Mouse (Mus musculus) spleen, adult 2 months (tissue): ENCODE measurements at regions not wholly inside any gene's neighbourhood (a gene's known extent, or its start where the extent isn't known, plus 50 kb on each side); places are given as distances from the start of the nearest gene placed in this dataset.

ENCODE experiments used
- DNase-seq, 2 experiments: peaks; one replicate each; pipeline versions ENCODE4 v3.0.0 to v3.0.0-alpha.2; 2012 to 2021; ENCODE audit warnings: low spot score in 2 of 2, low read depth in 1 of 2
- H3K27ac ChIP-seq: fragments of 200-500 bp; 2 replicates; pipeline ENCODE4 v1.5.1; 2012; ENCODE audit warnings: low read length, inconsistent platforms; ENCODE audit not compliant: insufficient read depth
- H3K27me3 ChIP-seq: fragments of 200-500 bp; 2 replicates; pipeline ENCODE4 v1.6.1; 2012; ENCODE audit warnings: mild to moderate bottlenecking, moderate library complexity, low read length, inconsistent platforms; ENCODE audit not compliant: control insufficient read depth, insufficient read depth
- H3K36me3 ChIP-seq: fragments of 200-500 bp; 2 replicates; pipeline ENCODE4 v1.6.1; 2012; ENCODE audit warnings: mild to moderate bottlenecking, low read length, inconsistent platforms; ENCODE audit not compliant: control insufficient read depth, insufficient read depth
- H3K4me1 ChIP-seq: fragments of 200-500 bp; 2 replicates; pipeline ENCODE4 v1.6.1; 2011; ENCODE audit warnings: inconsistent platforms; ENCODE audit not compliant: control insufficient read depth, insufficient read depth, insufficient read length
- H3K4me3 ChIP-seq: fragments of 200-500 bp; 2 replicates; pipeline ENCODE4 v1.5.1; 2011; ENCODE audit warnings: mild to moderate bottlenecking, inconsistent platforms; ENCODE audit not compliant: insufficient read depth, insufficient read length; ENCODE audit errors: extremely low read depth
- CTCF ChIP-seq: fragments of 200-500 bp; IDR thresholded peaks from 2 replicates; pipeline ENCODE4 v1.5.1; 2011; ENCODE audit warnings: mild to moderate bottlenecking, inconsistent platforms; ENCODE audit not compliant: insufficient read depth, insufficient read length, insufficient replicate concordance; ENCODE audit errors: extremely low read depth
- POLR2A ChIP-seq: fragments of 200-500 bp; IDR thresholded peaks from 2 replicates; pipeline ENCODE4 v1.6.1; 2011; ENCODE audit warnings: low read depth, low read length, inconsistent platforms
- WGBS: fragments of 180-500 bp; shearing (Covaris S2); methylation state at CpG from one replicate; pipeline ENCODE4 v1.1.7; 2018; 5-methylcytosine and 5-hydroxymethylcytosine counted together

DNA sequence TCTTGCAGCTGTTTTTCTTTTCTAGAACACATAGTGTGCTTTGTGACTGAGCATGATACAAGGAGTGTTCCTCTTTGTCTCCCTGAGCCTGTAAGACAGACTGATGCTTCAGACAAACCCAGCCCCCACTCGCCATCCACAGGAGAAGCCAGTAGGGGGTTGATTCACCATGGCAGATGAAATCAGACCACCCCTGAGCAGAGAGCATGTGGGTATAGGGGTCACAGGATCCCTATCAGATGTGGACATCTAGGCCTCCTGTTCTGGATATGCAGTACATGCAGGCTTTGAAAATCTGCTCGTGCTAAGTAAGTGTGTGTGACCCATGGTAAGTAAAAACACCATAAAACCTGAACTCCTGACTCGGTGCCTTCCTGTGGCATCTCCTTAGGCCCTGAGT, 153.0 kb downstream of the Chic2 start:
- Histone ChIP-seq H3K27me3 (no peaks in the 10 kb centered on the region), H3K4me1 (no peaks in the 10 kb centered on the region), H3K4me3 (no peak overlapping the region), H3K36me3 (no peaks in the 10 kb centered on the region), H3K27ac (no peak overlapping the region)
- no peak for DNase-seq
- 76% methylated on average over 3 of the region's 3 CpGs for WGBS
- no peak for TF ChIP-seq POLR2A
- no peak for TF ChIP-seq CTCF

DNA sequence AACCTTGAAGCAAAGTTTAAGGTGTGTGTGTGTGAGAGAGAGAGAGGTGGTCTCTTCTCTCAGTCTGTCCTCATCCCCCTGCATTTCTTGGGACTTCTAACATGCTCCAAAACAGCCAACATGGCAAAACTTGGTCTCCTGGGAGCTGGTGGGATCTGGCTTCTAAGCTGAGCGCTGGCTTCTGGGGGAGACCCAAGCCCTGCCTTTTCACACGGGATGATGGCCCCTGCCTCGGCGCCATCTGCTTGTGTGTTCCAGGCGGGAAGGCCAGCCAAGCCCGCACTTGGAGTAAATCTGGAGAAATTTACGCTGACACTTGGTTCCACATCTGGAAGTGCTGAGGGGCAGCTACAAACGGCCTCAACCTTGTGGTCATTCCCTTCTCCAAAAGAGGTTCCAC, 155.6 kb downstream of the Chic2 start:
- 89% methylated on average over 8 of the region's 8 CpGs for WGBS
- DNase-seq, result no peak
- TF ChIP-seq CTCF (no peak), POLR2A (no peak)
- Histone ChIP-seq H3K4me1 (no peaks in the 10 kb centered on the region), H3K27me3 (no peaks in the 10 kb centered on the region), H3K27ac (no peak overlapping the region), H3K4me3 (no peak overlapping the region), H3K36me3 (no peaks in the 10 kb centered on the region)

DNA sequence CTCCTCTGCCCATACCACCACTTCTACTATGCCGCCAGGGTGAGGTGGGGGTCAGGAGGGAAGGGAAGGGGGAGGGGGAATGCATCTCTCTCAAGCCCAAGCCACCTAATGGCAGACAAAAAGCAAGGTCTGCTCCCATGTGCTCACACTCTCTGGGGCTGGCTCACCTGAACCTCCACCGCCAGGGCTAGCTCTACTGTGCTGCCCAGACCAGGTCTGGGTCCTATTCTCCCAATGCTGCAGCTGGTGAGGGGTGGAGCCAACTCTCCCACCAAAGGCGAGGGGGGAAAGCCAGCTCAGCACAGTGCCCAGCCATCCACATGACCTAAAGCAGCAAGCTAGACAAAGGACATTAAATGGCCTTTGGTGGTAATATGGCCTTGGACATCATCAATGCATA, 158.6 kb downstream of the Chic2 start:
- no peak overlapping the region for H3K27ac ChIP-seq
- no peaks in the 10 kb centered on the region for H3K36me3 ChIP-seq
- no peaks in the 10 kb centered on the region for H3K27me3 ChIP-seq
- no peak for DNase-seq
- no peaks in the 10 kb centered on the region for H3K4me1 ChIP-seq
- no peak for TF ChIP-seq CTCF
- TF ChIP-seq POLR2A, result no peak
- 85% methylated on average over 3 of the region's 3 CpGs for WGBS
- H3K4me3 ChIP-seq, result no peak overlapping the region

DNA sequence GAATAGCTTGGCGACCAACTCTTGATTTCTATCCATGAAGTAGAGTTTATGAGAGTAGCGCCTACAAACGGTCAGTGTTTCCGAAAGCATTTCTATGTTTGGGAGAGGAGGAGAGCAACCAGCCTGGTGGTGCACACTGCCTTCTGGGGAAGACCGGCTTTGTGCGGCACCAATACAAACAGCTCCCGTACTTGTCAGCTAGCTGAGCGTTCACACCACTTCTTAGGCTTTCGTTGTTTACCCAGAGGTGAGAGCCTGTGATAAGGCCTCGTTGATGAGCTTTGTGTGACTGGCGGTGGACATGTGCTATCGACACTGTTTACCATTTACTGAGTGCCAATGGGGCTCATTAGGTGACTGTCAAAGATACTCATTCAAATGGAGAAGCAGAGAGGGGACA, 162.0 kb downstream of the Chic2 start:
- H3K36me3 ChIP-seq, result no peaks in the 10 kb centered on the region
- no peak overlapping the region for H3K4me3 ChIP-seq
- WGBS, result 81% methylated on average over 12 of the region's 12 CpGs
- H3K27ac ChIP-seq, result no peak overlapping the region
- no peaks in the 10 kb centered on the region for H3K27me3 ChIP-seq
- no peaks in the 10 kb centered on the region for H3K4me1 ChIP-seq
- no peak for DNase-seq
- TF ChIP-seq CTCF, result no peak
- no peak for TF ChIP-seq POLR2A

DNA sequence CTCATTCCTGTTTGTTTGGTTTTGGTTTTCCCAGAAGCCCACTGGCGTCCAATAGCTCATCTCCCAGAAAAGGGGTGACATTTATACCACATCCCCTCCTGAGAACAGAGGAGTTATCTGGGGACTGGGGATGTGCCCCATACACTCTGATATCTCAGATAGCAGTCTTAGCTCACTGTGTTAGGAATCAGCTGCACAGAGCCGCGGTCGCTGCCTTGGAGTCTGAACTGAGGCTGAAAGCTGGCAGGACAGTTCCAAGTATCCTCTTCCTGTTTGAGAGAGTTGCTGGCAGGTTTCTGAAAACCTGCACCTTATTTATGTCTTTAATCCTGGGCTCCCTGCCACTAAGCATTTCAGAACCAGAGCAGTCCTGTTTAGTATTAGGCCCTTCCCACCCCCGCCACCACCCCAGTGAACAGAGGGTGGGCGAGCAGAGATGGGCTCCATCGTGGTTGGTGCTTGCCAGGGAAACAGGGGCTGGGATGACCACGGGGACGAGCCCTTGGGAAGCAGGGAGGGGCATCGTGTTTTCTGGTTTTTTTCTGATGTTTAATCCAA, 163.8 kb downstream of the Chic2 start:
- WGBS, result 75% methylated on average over 10 of the region's 10 CpGs
- Histone ChIP-seq H3K27ac (no peak overlapping the region), H3K4me3 (no peak overlapping the region), H3K27me3 (no peaks in the 10 kb centered on the region), H3K4me1 (no peaks in the 10 kb centered on the region), H3K36me3 (no peaks in the 10 kb centered on the region)
- DNase-seq, result no peak
- TF ChIP-seq CTCF, result no peak
- no peak for TF ChIP-seq POLR2A

DNA sequence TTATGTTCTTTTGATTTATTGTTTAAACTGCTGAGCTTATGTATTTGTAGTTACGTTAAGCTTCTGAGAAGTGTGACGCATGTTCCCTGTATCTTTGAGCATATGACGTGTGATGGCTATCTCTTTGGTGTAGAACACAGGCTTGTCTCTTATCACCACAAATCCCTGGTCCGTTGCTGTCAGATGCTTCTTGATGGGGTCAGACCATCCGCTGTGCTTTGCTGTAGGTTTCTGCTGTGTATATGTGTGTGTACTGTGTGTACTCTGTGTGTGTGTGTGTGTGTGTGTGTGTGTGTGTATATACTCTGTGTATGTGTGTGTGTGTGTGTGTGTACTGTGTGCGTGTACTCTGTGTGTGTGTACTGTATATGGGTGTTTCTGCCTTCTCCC, 164.5 kb downstream of the Chic2 start:
- WGBS, result 91% methylated on average over 6 of the region's 6 CpGs
- H3K4me3 ChIP-seq, result no peak overlapping the region
- no peaks in the 10 kb centered on the region for H3K27me3 ChIP-seq
- H3K27ac ChIP-seq, result no peak overlapping the region
- no peaks in the 10 kb centered on the region for H3K36me3 ChIP-seq
- DNase-seq, result no peak
- TF ChIP-seq CTCF (no peak), POLR2A (no peak)
- no peaks in the 10 kb centered on the region for H3K4me1 ChIP-seq

DNA sequence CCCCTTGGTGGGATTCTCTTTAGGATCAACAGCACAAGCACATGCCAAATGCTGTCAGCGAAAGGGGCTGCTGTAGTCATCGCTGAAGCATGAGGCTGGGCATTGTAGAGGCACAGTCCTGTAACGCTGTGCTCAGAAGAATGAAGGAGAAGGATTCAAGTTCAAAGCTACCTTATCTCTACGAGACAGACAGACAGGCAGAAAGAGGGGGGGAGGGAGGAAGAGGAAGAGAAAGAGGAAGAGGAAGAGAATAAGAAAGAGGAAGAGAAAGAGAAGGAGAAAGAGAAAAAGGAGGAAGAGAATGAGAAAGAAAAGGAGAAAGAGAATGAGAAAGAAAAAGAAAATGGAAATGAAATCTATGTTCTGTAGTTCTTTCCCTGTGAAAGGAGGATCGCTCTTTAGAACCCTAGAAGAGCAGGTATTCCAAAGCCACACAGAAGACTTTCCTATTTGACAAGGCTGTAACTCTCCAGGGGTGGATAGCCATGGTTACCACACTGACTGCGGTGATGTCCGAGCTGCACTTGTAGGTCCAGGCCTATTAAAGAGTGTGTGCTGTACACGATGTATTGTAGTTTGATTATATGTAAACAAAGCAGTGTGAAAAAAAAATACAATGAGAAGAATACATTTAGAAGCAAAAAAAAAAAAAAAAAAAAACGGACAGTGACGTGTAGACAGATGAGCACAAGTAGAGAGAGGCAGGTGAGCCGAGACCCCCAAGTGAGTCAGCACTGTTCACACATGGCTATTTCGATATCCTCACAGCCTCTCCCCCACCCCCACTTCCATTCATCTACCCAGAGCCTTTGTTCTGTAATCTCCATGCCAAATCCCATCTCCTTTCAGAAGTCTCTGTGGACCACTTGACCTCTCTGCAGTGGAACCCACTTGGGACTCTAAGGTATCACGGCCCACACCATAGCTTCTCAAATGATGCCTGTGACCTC, 165.2 kb downstream of the Chic2 start:
- H3K4me3 ChIP-seq, result no peak overlapping the region
- no peak for DNase-seq
- 76% methylated on average over 11 of the region's 13 CpGs for WGBS
- no peaks in the 10 kb centered on the region for H3K36me3 ChIP-seq
- no peak overlapping the region for H3K27ac ChIP-seq
- no peak for TF ChIP-seq CTCF
- TF ChIP-seq POLR2A, result no peak
- H3K27me3 ChIP-seq, result no peaks in the 10 kb centered on the region
- no peaks in the 10 kb centered on the region for H3K4me1 ChIP-seq
